Mouse (Mus musculus): ENCODE measurements around the gene Traf3.

Gene Traf3

DNA sequence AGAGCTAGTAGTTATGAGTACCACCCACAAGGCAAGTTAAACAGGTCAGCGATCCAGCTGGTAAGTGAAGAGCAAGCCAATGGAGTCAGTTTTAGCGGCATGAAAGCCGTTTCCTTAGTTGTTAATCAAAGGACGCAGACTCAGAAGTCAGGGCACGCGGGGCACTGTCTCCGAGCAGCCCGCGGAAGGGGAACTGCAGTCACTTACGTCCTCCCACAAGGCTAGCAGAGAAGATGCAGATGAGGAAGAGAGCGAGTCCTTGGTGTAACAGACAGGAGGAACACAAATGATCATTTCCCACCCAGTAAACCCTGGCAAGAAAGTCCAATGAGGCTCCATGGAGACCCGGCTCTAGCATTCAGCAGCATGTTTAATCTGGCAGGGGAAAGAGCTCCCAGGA lies 143.1 kb downstream of the Traf3 start:
- no peak for DNase-seq (ENCODE audit: low spot score in 2 of 2)

DNA sequence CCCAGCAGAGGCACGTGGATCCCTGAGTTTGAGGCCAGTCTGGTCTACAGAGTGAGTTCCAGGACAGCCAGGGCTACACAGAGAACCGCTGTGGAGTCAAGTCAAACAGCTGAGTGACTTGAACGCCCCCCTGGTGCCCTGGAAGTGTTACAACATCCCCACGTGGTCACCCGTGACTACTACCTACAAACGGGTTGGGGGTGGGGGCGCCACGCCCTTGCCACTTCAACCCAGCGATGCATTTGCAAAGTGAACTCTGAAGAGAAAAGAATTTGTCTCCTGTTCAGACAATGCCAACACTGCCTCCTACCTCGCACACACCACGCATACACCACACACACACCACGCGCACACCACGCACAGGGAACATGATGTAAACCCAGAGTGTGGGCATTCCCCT lies 143.8 kb downstream of the Traf3 start:
- DNase-seq (ENCODE audit: low spot score in 2 of 2) = no peak

DNA sequence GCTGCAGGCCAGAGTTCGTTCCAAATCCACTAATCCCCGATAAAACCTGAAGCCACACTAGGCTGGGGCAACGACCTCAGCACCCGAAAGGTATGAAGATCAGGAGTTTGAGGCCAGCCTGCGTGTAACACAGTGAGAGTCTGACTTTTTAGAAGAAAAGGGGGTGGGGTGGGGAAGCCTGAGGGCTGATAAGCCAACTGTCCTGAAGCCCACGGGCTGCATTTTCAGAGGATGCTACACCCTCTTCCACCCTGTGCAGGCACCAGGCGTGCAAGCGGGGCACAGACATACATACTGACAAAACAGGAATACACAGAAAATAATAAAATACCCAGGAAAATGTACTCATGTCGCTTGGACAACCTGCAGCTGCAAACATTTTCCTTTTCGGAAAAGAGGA lies 145.6 kb downstream of the Traf3 start:
- no peak for DNase-seq (ENCODE audit: low spot score in 2 of 2)

DNA sequence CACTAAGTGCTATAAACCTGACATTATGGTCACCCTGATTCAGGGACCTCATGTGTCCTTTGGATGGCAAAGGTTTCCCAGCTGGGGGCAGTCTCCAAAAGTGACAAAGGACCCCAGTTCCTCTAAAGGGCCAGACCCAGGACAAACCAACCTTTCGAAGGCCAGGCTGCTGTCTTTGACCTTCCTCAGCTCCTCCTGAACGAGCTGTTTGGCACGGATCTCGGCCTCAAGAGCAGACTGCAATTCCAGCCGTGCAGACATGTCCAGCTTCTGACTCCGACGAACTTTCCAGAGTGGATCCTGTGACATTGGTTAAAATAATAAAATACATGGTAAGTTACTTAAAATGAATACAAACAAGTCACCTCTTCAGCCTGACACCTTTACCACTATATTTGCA lies 148.1 kb downstream of the Traf3 start:
- no peak for DNase-seq (ENCODE audit: low spot score in 2 of 2)

All from thymus, postnatal 10 days (tissue).